Mouse (Mus musculus): Measurements from ENCODE around the gene Rps13.
A peak's percentile ranks its signal among the peaks of the same experiment; 100 is the strongest.

DNA sequence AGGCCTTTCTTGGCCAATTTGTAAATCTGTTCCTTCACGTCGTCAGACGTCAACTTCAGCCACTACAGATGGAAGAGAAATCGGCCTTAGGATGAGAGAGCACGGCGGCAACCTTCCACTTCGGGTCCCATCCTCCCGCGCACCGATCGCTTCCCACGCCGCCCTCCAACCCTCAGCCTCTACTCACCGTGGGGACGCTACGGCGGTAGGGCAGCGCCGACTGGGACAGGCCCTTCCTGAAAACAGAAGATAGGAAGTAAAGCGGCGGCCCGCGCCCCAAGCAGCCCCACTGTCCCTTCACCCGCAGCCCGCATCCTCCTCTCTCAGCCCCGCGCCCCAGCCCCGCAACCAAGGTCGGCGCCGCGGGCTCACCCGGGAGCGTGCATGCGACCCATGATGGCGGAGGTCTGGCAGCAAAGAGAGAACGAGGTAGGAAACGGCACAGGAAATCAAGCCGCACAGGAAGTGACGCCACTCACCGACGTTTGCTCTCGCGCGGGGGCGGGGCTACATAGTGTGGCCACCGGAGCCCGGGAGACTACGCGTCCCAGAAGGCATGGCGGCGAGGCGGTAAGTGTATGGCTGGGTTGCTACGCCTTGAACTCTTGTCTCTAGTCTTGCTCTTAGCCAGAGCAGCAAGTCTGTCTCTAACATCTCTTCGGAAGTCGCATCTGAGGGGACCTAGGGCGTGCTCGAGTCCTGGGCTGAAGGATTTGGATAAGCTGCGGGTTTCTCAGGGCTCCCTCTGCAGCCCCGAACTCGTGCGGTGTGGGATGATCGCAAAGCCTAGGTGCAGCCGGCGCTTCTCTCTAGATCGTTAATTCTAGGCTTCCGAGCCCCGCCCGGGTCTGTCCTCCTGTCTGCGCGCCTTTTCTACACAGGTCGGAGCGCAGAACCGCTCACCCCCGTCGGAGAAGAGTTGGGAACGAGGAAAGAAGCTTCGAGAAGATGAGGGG lies at the start of gene Rps13:
- TF ChIP-seq CTCF (IDR thresholded peaks at IDR 0.05; ENCODE audit: low read depth, low read length) (no peak), POLR2A (IDR thresholded peaks at IDR 0.05; ENCODE audit: extremely low read depth, insufficient read depth, low read length) (peak; percentile 84)

Data from liver, adult 2 months (tissue).